Mouse (Mus musculus) thymus, adult 2 months (tissue): ENCODE results near the gene Hps4.

ENCODE experiments used
- CTCF ChIP-seq: fragments of 200-500 bp; IDR thresholded peaks from 2 replicates; pipeline ENCODE4 v1.5.1; 2012; ENCODE audit warnings: mild to moderate bottlenecking, control low read depth, low read length, moderate library complexity, borderline replicate concordance; ENCODE audit not compliant: control insufficient read depth, poor library complexity, insufficient read depth; ENCODE audit errors: extremely low read depth
- POLR2A ChIP-seq: fragments of 200-500 bp; IDR thresholded peaks from 2 replicates; pipeline ENCODE4 v1.6.1; 2012; ENCODE audit warnings: mild to moderate bottlenecking, low read length, control low read depth, moderate library complexity; ENCODE audit not compliant: control insufficient read depth, poor library complexity, insufficient read depth; ENCODE audit errors: extremely low read depth

DNA sequence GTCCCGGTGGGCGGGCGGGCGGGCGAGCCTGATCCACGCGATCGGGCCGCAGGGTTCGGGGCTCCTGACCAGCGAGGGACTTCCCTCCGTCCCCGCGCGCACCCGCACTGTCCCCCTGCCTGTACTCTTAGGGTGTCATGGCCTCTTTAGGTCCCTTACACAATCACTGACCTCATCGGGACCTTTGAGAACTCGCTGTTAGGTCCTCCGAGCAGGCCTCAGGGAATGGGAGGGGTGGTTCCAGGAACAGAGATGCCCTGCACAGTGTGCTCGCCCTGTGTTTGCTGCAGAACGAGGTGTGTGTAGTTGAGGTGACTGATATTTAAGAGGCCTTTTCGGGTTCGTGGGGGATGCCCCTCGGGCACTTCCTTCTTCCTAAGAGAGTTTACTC, 317 bp downstream of the Hps4 start:
- TF ChIP-seq CTCF (no peak), POLR2A (no peak; the same call in 1 of the 2 replicates)
